Mouse (Mus musculus) right cerebral cortex, postnatal 25 days (tissue): ENCODE measurements around the gene Plcd4.
A peak's percentile ranks its signal among the peaks of the same experiment; 100 is the strongest.

ENCODE experiments used
- DNase-seq: peaks from one replicate; pipeline ENCODE4 v3.0.0; 2022

Plcd4 gene

DNA sequence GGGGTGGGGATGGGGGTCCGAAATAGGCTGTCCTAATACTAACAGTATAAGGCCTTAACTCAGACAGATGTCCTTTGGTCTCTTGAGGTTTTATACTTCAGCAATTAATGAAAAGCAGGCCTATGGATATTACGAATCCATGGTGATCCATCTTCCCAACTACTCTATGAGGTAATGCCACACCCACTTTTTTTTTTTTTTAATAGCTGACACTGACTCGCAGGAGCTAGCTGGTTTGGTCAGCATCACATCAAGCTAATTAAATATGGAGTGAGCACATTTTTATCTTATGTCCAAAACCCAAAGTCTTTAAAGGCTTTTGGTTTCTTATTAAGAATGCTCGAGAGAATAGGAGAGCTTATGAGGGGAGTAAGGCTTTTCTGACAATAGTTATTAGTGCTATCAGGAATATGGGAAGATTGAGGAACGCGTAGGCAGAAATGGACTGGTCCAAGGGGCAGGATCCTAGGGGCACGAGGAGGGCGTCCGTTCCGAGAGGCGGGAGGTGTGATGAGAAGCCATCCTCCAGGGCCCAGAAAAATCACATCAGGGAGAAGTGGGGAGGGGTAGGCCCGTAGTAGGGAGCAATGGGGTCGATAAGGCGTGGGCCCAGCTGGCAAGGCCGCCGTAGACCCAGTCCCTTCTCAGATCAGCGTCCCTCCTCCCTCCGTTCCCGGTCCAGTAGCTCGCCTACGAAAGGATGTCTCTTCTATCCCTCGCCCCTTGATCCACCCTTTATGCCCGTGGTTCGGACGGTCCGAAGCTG is 58.0 kb downstream of the Plcd4 start:
- DNase-seq = no peak

DNA sequence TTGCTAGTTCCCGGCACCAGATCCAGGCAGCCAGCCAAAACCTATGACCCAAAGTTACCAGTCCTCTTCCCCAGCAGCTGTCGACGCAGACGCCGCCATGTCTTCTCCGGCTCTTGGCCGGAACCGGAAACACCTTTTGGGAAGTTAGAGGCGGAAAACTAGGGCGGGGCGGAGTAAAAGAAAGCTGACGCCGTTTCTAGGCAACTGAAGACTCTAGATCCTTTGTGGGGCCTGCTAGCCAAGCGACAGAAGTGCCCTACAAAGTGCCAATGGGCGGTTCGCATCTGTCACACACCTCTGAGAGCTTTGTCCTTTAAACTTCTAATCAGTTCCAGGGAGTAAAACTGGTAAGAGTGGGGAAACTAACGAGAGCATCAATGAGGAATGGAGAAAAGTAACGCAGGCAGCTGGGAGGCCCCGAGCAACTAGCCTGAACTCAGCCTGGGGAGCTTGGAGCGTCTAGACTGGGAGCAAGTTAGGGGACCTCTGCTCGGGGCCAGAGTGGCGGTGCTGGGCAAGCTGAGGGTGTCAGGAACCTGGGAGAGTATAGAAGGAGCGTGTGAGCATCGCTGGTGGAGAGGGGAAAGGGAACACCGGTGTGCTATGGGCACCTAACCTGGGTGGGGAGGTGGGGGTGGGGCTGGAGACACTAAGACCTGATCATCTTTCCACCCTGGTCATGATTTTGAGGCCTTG is 58.7 kb downstream of the Plcd4 start, which contains the start of the genes Rnf25 and Stk36:
Gene Rnf25 (minus strand): TSS at position 131 of the 696 bp plus-strand sequence.
Gene Stk36 (plus strand): TSS at position 179 of the 696 bp plus-strand sequence.
- peak; percentile 87 for DNase-seq
